Mouse (Mus musculus) neutrophil, adult 83 days (primary cell): ENCODE data around the gene Proser3. TPM values are rescaled to one million over a fixed set of nuclear protein-coding genes. Genes with fewer than 3 reads are reported as not detected.

ENCODE experiments used
- total RNA-seq, 2 experiments: library from RNA; stranded (reverse); gene quantifications; one replicate each; pipeline ENCODE4 v1.2.4; 2023

The Proser3 gene
- 1 to 10 TPM; 4.4 to 5.1 TPM for total RNA-seq

GRCm38 (mm10) chr7:30552102-30553020, at the start of gene Proser3, which contains the start of gene Hspb6:
Gene Proser3 (minus strand): TSS chr7:30552299.
Gene Hspb6 (plus strand): TSS chr7:30552178.

GRCm38 (mm10) chr7:30598786-30599185, 46.7 kb upstream of the Proser3 start, which contains the start of gene Zbtb32:
Gene Zbtb32 (minus strand): TSS chr7:30598909.

GRCm38 (mm10) chr7:30588676-30589434, 36.8 kb upstream of the Proser3 start, which contains the start of gene Kmt2b:
Gene Kmt2b (minus strand): TSS chr7:30588726.

GRCm38 (mm10) chr7:30564970-30565571, 13.0 kb upstream of the Proser3 start, which contains the start of gene Igflr1:
Gene Igflr1 (plus strand): TSS chr7:30565427.

GRCm38 (mm10) chr7:30563117-30563905, 11.2 kb upstream of the Proser3 start, which contains the start of the genes U2af1l4, Gm49396 and Psenen:
Gene U2af1l4 (plus strand): TSS chr7:30563301.
Gene Gm49396 (plus strand): TSS chr7:30563344.
Gene Psenen (minus strand): TSS chr7:30563627.

GRCm38 (mm10) chr7:30559443-30559954, 7.4 kb upstream of the Proser3 start, which contains the start of gene Lin37:
Gene Lin37 (minus strand): TSS chr7:30559838.

GRCm38 (mm10) chr7:30534633-30535577, 17.2 kb downstream of the Proser3 start, which contains the start of gene Arhgap33:
Gene Arhgap33 (minus strand): TSS chr7:30535060.

GRCm38 (mm10) chr7:30493401-30493931, 58.6 kb downstream of the Proser3 start, which contains the start of gene Prodh2:
Gene Prodh2 (plus strand): TSS chr7:30493622.

Other genes with a start within 250 kb of the Proser3 start
- gene Alkbh6, start 243.6 kb downstream of the Proser3 start, total RNA-seq: 10 to 100 TPM; 11.1 to 13.8 TPM
- gene Syne4, start 237.5 kb downstream of the Proser3 start, total RNA-seq: under 1 TPM in 1 of 2 experiments, not detected in 1; 0.77 TPM
- gene E130208F15Rik, start 230.6 kb downstream of the Proser3 start, total RNA-seq: under 1 TPM; 0.31 to 0.33 TPM
- gene Sdhaf1, start 228.4 kb downstream of the Proser3 start, total RNA-seq: 1 to 10 TPM; 2.0 to 3.4 TPM
- not detected for gene Lrfn3, start 189.5 kb downstream of the Proser3 start, total RNA-seq
- 1,000 to 10,000 TPM; 1,969 to 2,032 TPM for gene Tyrobp, start 138.5 kb downstream of the Proser3 start, total RNA-seq
- 100 to 1,000 TPM; 116 to 124 TPM for gene Hcst, start 132.4 kb downstream of the Proser3 start, total RNA-seq
- gene Nfkbid, start 130.6 kb downstream of the Proser3 start, total RNA-seq: 10 to 100 TPM; 61.7 to 67.0 TPM
- under 1 TPM in 1 of 2 experiments, not detected in 1; 0.35 TPM for gene Aplp1, start 106.8 kb downstream of the Proser3 start, total RNA-seq
- gene Kirrel2, start 94.6 kb downstream of the Proser3 start, total RNA-seq: not detected
- not detected for gene Nphs1, start 94.0 kb downstream of the Proser3 start, total RNA-seq
- not detected for gene Prodh2, start 58.7 kb downstream of the Proser3 start, total RNA-seq
- 10 to 100 TPM; 17.6 to 19.1 TPM for gene Arhgap33, start 17.2 kb downstream of the Proser3 start, total RNA-seq
- 1 to 10 TPM; 5.0 to 5.5 TPM for gene Hspb6, start 121 bp downstream of the Proser3 start, total RNA-seq
- gene Lin37, start 7.5 kb upstream of the Proser3 start, total RNA-seq: 10 to 100 TPM; 24.1 to 36.0 TPM
- 10 to 100 TPM; 36.6 to 41.9 TPM for gene U2af1l4, start 11.0 kb upstream of the Proser3 start, total RNA-seq
- 1 to 10 TPM; 4.6 to 5.6 TPM for gene Gm49396, start 11.0 kb upstream of the Proser3 start, total RNA-seq
- gene Psenen, start 11.3 kb upstream of the Proser3 start, total RNA-seq: 100 to 1,000 TPM; 117 to 126 TPM
- 1 to 10 TPM; 2.3 to 4.4 TPM for gene Igflr1, start 13.1 kb upstream of the Proser3 start, total RNA-seq
- 10 to 100 TPM; 51.8 to 52.4 TPM for gene Kmt2b, start 36.4 kb upstream of the Proser3 start, total RNA-seq
- gene Zbtb32, start 46.6 kb upstream of the Proser3 start, total RNA-seq: under 1 TPM in 1 of 2 experiments, not detected in 1; 0.44 TPM
- gene Upk1a, start 60.5 kb upstream of the Proser3 start, total RNA-seq: under 1 TPM in 1 of 2 experiments, not detected in 1; 0.29 TPM
- gene Cox6b1, start 73.9 kb upstream of the Proser3 start, total RNA-seq: 100 to 1,000 TPM; 236 to 278 TPM
- not detected for gene Etv2, start 83.6 kb upstream of the Proser3 start, total RNA-seq
- 10 to 100 TPM; 73.6 to 73.7 TPM for gene Rbm42, start 98.0 kb upstream of the Proser3 start, total RNA-seq
- 10 to 100 TPM; 19.2 to 25.8 TPM for gene Haus5, start 112.7 kb upstream of the Proser3 start, total RNA-seq
- gene Pmis2, start 119.3 kb upstream of the Proser3 start, total RNA-seq: not detected
- gene 2200002J24Rik, start 146.6 kb upstream of the Proser3 start, total RNA-seq: not detected
- gene Atp4a, start 159.9 kb upstream of the Proser3 start, total RNA-seq: under 1 TPM in 1 of 2 experiments, not detected in 1; 0.99 TPM
- gene Tmem147, start 177.2 kb upstream of the Proser3 start, total RNA-seq: 10 to 100 TPM; 35.2 to 35.7 TPM
- gene Gapdhs, start 191.4 kb upstream of the Proser3 start, total RNA-seq: not detected
- 1 to 10 TPM; 1.3 to 2.7 TPM for gene Sbsn, start 199.2 kb upstream of the Proser3 start, total RNA-seq
- gene Dmkn, start 211.5 kb upstream of the Proser3 start, total RNA-seq: 1 to 10 TPM; 2.8 to 4.5 TPM
- gene Krtdap, start 235.6 kb upstream of the Proser3 start, total RNA-seq: not detected